Mouse (Mus musculus) hindbrain, embryonic 16.5 days (tissue): ENCODE results near the gene Olfr1298. TPM values are rescaled to one million over a fixed set of nuclear protein-coding genes. Genes with fewer than 3 reads are reported as not detected.

Experiments used
- ATAC-seq: fragments of 200-750 bp; cut with Nextera tagmentation; 2 replicates; pipeline ENCODE4 v1.8.0; 2017; ENCODE audit warnings: moderate TSS enrichment, moderate library complexity
- H3K27ac ChIP-seq: fragments of 300-500 bp; sonication (generic); 2 replicates; pipeline ENCODE4 v1.5.1; 2014; ENCODE audit warnings: low read depth, mild to moderate bottlenecking, control low read depth, low read length, moderate library complexity
- H3K27me3 ChIP-seq: fragments of 300-500 bp; sonication (generic); replicated peaks from 2 replicates; pipeline ENCODE4 v1.6.1; 2014; ENCODE audit warnings: low read length; ENCODE audit not compliant: control insufficient read depth, insufficient read depth
- H3K36me3 ChIP-seq: fragments of 300-500 bp; sonication (generic); 2 replicates; pipeline ENCODE4 v1.6.1; 2014; ENCODE audit warnings: mild to moderate bottlenecking, low read length, moderate library complexity, mixed read lengths; ENCODE audit not compliant: control insufficient read depth, insufficient read depth
- H3K4me1 ChIP-seq: fragments of 300-500 bp; sonication (generic); 2 replicates; pipeline ENCODE4 v1.6.1; 2014; ENCODE audit warnings: low read depth, low read length; ENCODE audit not compliant: control insufficient read depth, insufficient read depth
- H3K4me2 ChIP-seq: fragments of 300-500 bp; sonication (generic); 2 replicates; pipeline ENCODE4 v1.6.1; 2014; ENCODE audit warnings: mild to moderate bottlenecking, low read length, control low read depth, moderate library complexity
- H3K4me3 ChIP-seq: fragments of 300-500 bp; sonication (generic); 2 replicates; pipeline ENCODE4 v1.5.1; 2014; ENCODE audit warnings: mild to moderate bottlenecking, low read length, control low read depth, moderate library complexity
- H3K9ac ChIP-seq: fragments of 300-500 bp; sonication (generic); 2 replicates; pipeline ENCODE4 v1.6.1; 2014; ENCODE audit warnings: low read depth, mild to moderate bottlenecking, control low read depth, low read length, moderate library complexity
- H3K9me3 ChIP-seq: fragments of 300-500 bp; sonication (generic); 2 replicates; pipeline ENCODE4 v1.6.1; 2014; ENCODE audit warnings: mild to moderate bottlenecking, low read length, moderate library complexity; ENCODE audit not compliant: control insufficient read depth
- WGBS: fragments of 180-500 bp; shearing (Covaris S2); extraction: QIAGEN DNeasy Blood & Tissue Kit; methylation state at CpG from one replicate; pipeline ENCODE4 v1.1.7; 2014; 5-methylcytosine and 5-hydroxymethylcytosine counted together
- polyA plus RNA-seq: library from polyadenylated mRNA; unstranded; fragments of >200 nt; fragmentation: Nextera tagmentation; extraction: Ambion mirVana; gene quantifications from 2 replicates; pipeline ENCODE4 v1.2.1, GENCODE M21; 2015

Olfr1298 gene
- not detected in 2 replicates for polyA plus RNA-seq

DNA sequence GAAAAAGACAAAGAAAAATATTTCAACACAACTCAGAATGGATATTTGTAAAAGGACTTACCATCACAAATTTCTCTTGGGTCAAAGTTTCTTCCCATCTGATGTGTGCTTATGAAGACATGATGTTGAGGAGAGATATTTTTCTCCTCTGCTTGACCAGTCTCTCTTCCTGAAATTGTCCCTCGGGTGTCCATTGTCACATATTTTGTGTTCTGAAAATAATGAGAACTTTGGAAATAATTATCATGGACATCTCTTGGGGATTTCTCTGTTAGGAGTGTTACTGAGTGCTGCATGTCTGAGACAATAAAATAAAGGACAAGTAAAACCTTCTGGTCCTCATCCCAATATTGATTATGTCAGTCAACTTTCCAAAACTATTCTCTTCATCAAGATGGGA lies at the start of gene Olfr1298:
Gene Olfr1298, minus strand, starts transcription at position 101 of the 400 bp plus-strand sequence.
- 96% methylated on average over 1 of the region's 1 CpGs for WGBS
- H3K27ac ChIP-seq = no peak within 1 kb of the TSS

DNA sequence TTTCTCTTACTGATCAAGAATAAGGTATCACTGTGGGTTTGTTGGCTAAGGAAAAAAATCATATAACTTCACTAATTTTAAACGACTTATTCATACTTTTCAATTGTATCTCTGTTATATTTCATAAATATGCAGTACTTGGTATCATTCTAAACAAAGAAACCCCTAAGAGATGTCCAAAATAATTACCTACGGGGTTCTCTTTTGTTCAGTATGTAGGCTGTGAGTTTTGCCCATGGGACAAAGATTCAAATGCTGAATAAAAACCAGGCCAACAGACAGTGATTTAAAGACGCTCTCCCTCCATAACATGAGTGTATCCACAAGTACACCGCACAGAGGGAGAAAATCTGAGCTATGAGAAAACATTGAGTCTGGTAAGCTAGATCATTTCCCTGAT lies 12.1 kb upstream of the Olfr1298 start, which contains the start of gene Olfr1299:
Gene Olfr1299, plus strand, starts transcription at position 301 of the 400 bp plus-strand sequence.
- no peak within 1 kb of the TSS for H3K27ac ChIP-seq
- H3K9ac ChIP-seq = no peak within 1 kb of the TSS
- no peak within 1 kb of the TSS for H3K4me3 ChIP-seq
- no peaks in the 10 kb centered on the region for H3K9me3 ChIP-seq
- ATAC-seq = no peak
- H3K4me1 ChIP-seq = no peaks in the 10 kb centered on the region
- WGBS = 85% methylated on average over 4 of the region's 4 CpGs
- no peak within 1 kb of the TSS for H3K4me2 ChIP-seq
- H3K36me3 ChIP-seq = no peaks in the 10 kb centered on the region
- H3K27me3 ChIP-seq = no peaks in the 10 kb centered on the region

More for the DNA sequence above, at the start of gene Olfr1298:
- H3K4me2 ChIP-seq = no peak within 1 kb of the TSS
- no peaks in the 10 kb centered on the region for H3K9me3 ChIP-seq
- no peak within 1 kb of the TSS for H3K4me3 ChIP-seq
- no peaks in the 10 kb centered on the region for H3K36me3 ChIP-seq
- no peak within 1 kb of the TSS for H3K9ac ChIP-seq
- H3K27me3 ChIP-seq = no peaks in the 10 kb centered on the region
- ATAC-seq = no peak
- H3K4me1 ChIP-seq = no peaks in the 10 kb centered on the region

DNA sequence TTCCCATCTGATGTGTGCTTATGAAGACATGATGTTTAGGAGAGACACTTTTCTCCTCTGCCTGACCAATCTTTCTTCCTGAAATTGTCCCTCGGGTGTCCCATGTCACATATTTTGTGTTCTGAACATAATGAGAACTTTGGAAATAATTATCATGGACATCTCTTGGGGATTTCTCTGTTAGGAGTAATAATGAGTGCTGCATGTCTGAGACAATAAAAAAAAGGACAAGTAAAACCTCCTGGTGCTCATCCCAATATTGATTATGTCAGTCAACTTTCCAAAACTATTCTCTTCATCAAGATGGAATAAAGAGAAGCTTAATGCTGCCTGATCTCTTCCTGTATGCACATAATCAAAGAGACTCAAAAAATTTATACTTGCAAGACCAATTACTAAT lies 22.6 kb downstream of the Olfr1298 start, which contains the start of gene Olfr1297:
Gene Olfr1297, minus strand, starts transcription at position 101 of the 400 bp plus-strand sequence.
- WGBS = 83% methylated on average over 1 of the region's 1 CpGs
- no peak within 1 kb of the TSS for H3K4me3 ChIP-seq
- H3K9me3 ChIP-seq = no peaks in the 10 kb centered on the region
- H3K27ac ChIP-seq = no peak within 1 kb of the TSS
- no peak within 1 kb of the TSS for H3K4me2 ChIP-seq
- H3K27me3 ChIP-seq = no peaks in the 10 kb centered on the region
- no peak for ATAC-seq
- H3K4me1 ChIP-seq = no peaks in the 10 kb centered on the region
- H3K9ac ChIP-seq = no peak within 1 kb of the TSS
- no peaks in the 10 kb centered on the region for H3K36me3 ChIP-seq

Other genes starting within 250 kb of the Olfr1298 start
- gene Olfr1286, start 226.1 kb downstream of the Olfr1298 start, polyA plus RNA-seq = not detected in 2 replicates
- gene Olfr1287, start 200.1 kb downstream of the Olfr1298 start, polyA plus RNA-seq = not detected in 2 replicates
- gene Olfr1288, start 175.1 kb downstream of the Olfr1298 start, polyA plus RNA-seq = not detected in 2 replicates
- not detected in 2 replicates for gene Olfr1289, start 168.4 kb downstream of the Olfr1298 start, polyA plus RNA-seq
- not detected in 2 replicates for gene Olfr1290, start 155.4 kb downstream of the Olfr1298 start, polyA plus RNA-seq
- not detected in 2 replicates for gene Olfr1291-ps1, start 152.0 kb downstream of the Olfr1298 start, polyA plus RNA-seq
- not detected in 2 replicates for gene Olfr1293-ps, start 124.0 kb downstream of the Olfr1298 start, polyA plus RNA-seq
- gene Olfr1294, start 108.9 kb downstream of the Olfr1298 start, polyA plus RNA-seq = not detected in 2 replicates
- gene Olfr1295, start 79.5 kb downstream of the Olfr1298 start, polyA plus RNA-seq = not detected in 2 replicates
- not detected in 2 replicates for gene Olfr1297, start 22.7 kb downstream of the Olfr1298 start, polyA plus RNA-seq
- not detected in 2 replicates for gene Olfr1299, start 12.2 kb upstream of the Olfr1298 start, polyA plus RNA-seq
- not detected in 2 replicates for gene Olfr1301, start 101.8 kb upstream of the Olfr1298 start, polyA plus RNA-seq
- not detected in 2 replicates for gene Olfr1302, start 128.2 kb upstream of the Olfr1298 start, polyA plus RNA-seq
- gene Olfr1303, start 171.1 kb upstream of the Olfr1298 start, polyA plus RNA-seq = not detected in 2 replicates
- gene Olfr1305, start 227.9 kb upstream of the Olfr1298 start, polyA plus RNA-seq = not detected in 2 replicates